Mouse (Mus musculus): ENCODE results near the gene H2al2a.

DNA sequence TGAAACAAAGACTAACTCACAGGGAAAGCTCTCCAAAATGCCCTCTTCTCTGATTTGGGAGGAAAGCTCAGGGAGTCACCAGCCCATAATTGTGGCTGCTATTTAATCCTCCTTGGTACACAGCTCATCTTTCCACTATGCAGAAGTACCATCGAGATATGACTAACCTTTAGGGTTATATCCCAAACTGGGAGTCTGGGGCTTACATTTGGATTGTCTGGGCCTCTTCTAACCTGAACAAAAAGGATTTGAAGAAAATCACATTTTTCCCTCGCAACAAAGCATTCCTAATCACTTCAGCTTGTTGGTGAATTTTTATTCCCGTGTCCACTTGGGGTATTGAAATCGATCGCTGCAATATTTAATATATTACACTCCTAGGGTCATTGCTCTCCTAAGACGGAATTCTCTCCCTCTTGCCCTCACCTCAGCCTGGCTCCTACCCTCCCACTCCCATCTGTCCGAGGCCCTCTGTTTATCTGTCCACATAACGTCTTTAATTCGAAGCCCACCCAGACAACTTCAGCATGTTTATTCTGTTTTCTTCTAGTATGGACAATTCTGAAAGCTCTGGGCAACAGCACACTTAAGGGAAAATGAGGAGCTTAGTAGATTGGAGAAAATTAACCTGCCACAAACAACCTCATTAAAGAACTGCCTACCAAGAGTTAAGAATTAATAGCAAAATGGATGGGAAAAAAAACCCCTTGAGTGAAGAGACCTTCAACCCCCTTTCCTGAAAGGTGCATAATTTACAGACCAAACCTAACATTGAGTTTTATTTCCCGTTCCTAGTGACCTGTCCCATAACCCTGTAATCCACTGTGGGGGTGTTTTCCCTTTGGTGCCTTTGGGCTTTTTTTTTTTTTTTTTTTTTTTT, 37.9 kb upstream of the H2al2a start:
- no peak for TF ChIP-seq CTCF (conservative IDR thresholded peaks at IDR 0.05 in 1 of 2, IDR thresholded peaks at IDR 0.05 in 1 of 2; ENCODE audit: low read depth in 2 of 2, low read length in 2 of 2)
- TF ChIP-seq TBP (conservative IDR thresholded peaks at IDR 0.05; ENCODE audit: low read depth, low read length) = no peak
- no peak for TF ChIP-seq SIN3A (IDR thresholded peaks at IDR 0.05; ENCODE audit: low read length)
- no peak for TF ChIP-seq POLR2A (IDR thresholded peaks at IDR 0.05; ENCODE audit: low read depth, low read length)
- no peak for TF ChIP-seq BHLHE40 (IDR thresholded peaks at IDR 0.05; ENCODE audit: low read depth, low read length)
